Mouse (Mus musculus): ENCODE results near the gene Spaar. TPM values are rescaled to one million over a fixed set of nuclear protein-coding genes. Genes with fewer than 3 reads are reported as not detected.

Gene Spaar
- 0.33 and 0.63 TPM in 2 replicates for polyA plus RNA-seq (2015; fragmentation: Nextera tagmentation; extraction: Ambion mirVana)

GRCm38 (mm10) chr4:43729794-43730550, at the start of gene Spaar:
Spaar (plus strand) TSS chr4:43730034.
- 65% methylated on average over 14 of the region's 14 CpGs for whole genome bisulfite sequencing
- ATAC-seq (ENCODE audit: low FRiP score, low read depth) = no peak
- Histone ChIP-seq H3K27me3 (no peaks in the 10 kb centered on the region), H3K4me2 (replicated peaks) (no peak within 1 kb of the TSS), H3K36me3 (no peaks in the 10 kb centered on the region), H3K9me3 (no peaks in the 10 kb centered on the region), H3K4me3 (no peak within 1 kb of the TSS), H3K9ac (no peak within 1 kb of the TSS), H3K27ac (peak within 1 kb of the TSS; percentile 52; the same call in 1 of the 2 replicates), H3K4me1 (peaks cover 63% of the 10 kb centered on the region)

- H3K9ac ChIP-seq = no peak overlapping the region
- H3K4me3 ChIP-seq = no peak overlapping the region
- no peak for ATAC-seq (ENCODE audit: low FRiP score, low read depth)
- H3K9me3 ChIP-seq = no peaks in the 10 kb centered on the region
- no peaks in the 10 kb centered on the region for H3K27me3 ChIP-seq
- H3K4me1 ChIP-seq = no peaks in the 10 kb centered on the region
- H3K36me3 ChIP-seq = peaks cover 47% of the 10 kb centered on the region
- WGBS = 93% methylated on average over 17 of the region's 17 CpGs
- H3K4me2 ChIP-seq (replicated peaks) = no peak overlapping the region
- no peak overlapping the region for H3K27ac ChIP-seq
These were observed 39.8 kb upstream of the Spaar start for GRCm38 (mm10) chr4:43690021-43690420.

GRCm38 (mm10) chr4:43691026-43691425, 38.8 kb upstream of the Spaar start:
- H3K4me2 ChIP-seq (replicated peaks) = no peak overlapping the region
- no peak overlapping the region for H3K27ac ChIP-seq
- WGBS = 80% methylated on average over 5 of the region's 5 CpGs
- no peak for ATAC-seq (ENCODE audit: low FRiP score, low read depth)
- no peaks in the 10 kb centered on the region for H3K27me3 ChIP-seq
- no peaks in the 10 kb centered on the region for H3K9me3 ChIP-seq
- no peaks in the 10 kb centered on the region for H3K4me1 ChIP-seq
- peaks cover 37% of the 10 kb centered on the region for H3K36me3 ChIP-seq
- H3K9ac ChIP-seq = no peak overlapping the region
- H3K4me3 ChIP-seq = no peak overlapping the region

GRCm38 (mm10) chr4:43693806-43694241, 36.0 kb upstream of the Spaar start:
- H3K27me3 ChIP-seq = no peaks in the 10 kb centered on the region

DNA sequence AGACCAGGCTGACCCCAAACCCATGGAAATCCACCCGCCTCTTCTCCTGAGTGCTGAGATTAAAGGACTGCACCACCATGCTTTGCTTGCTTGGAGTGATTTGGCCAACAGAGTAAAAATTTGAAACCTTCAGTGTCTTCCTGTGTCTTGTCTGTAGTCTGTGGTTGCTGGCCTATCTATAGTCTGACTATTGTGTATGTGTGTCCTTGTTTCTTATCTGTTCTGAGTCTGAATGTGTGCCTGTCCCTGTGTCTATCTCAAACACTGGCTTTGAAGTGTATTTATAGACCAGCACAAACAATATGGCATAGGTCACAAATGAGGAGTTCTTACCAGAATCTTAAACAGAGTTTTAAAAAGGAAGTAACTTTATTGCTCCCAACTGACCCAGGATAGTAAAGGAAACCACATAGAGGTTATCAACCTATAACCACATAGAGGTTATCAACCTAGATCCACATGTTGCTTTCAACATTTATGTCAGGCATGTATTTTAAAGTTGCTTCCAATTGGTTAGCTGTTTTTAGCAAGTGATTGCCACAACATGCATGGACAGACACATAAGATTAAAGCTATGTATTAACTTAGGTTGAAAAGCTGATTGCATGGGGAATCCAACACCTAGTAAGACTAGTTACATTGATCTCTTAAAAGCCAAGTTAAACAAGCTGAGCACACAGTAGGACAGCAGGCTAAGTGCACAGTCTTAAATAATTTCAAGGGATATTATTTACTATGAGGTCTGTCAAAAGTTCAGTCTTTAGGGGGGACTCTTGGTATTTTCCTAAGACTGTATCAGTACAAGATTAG, 35.2 kb upstream of the Spaar start:
- no peak overlapping the region for H3K9ac ChIP-seq
- peaks cover 6% of the 10 kb centered on the region for H3K36me3 ChIP-seq
- H3K4me1 ChIP-seq = no peaks in the 10 kb centered on the region
- 85% methylated on average over 1 of the region's 1 CpGs for WGBS
- no peak for ATAC-seq (ENCODE audit: low FRiP score, low read depth)
- no peaks in the 10 kb centered on the region for H3K9me3 ChIP-seq
- H3K4me3 ChIP-seq = no peak overlapping the region
- no peak overlapping the region for H3K27ac ChIP-seq
- no peak overlapping the region for H3K4me2 ChIP-seq (replicated peaks)
- H3K27me3 ChIP-seq = no peaks in the 10 kb centered on the region

More at GRCm38 (mm10) chr4:43693806-43694241, 36.0 kb upstream of the Spaar start:
- no peak overlapping the region for H3K4me2 ChIP-seq (replicated peaks)
- H3K36me3 ChIP-seq = peaks cover 15% of the 10 kb centered on the region
- H3K4me3 ChIP-seq = no peak overlapping the region
- no peak for ATAC-seq (ENCODE audit: low FRiP score, low read depth)
- WGBS = 71% methylated on average over 5 of the region's 5 CpGs
- no peak overlapping the region for H3K27ac ChIP-seq
- H3K9ac ChIP-seq = no peak overlapping the region
- H3K4me1 ChIP-seq = no peaks in the 10 kb centered on the region
- no peaks in the 10 kb centered on the region for H3K9me3 ChIP-seq

DNA sequence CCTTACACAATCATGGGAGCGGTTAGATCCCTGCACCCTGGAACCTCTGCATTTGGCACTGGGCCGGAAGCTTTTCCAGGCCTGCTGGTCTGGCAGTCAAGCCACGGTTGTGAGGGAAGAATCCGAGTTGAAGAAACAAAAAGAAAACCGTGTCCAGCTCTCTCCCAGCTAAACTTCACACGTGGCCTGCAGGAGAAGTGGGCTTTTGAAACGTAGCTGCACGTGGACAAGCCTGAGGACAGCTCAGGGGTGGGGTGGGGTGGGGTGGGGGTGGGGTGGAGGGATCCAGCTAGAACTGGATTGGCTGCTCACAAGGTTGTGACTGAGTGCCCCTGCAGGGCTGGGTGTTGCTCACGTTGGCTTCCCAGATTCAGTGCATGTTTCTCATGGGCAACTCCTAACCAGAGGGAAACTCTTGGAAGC, 34.6 kb upstream of the Spaar start:
- Histone ChIP-seq H3K27ac (no peak overlapping the region), H3K4me2 (replicated peaks) (no peak overlapping the region), H3K4me3 (no peak overlapping the region), H3K36me3 (peaks cover under 1% of the 10 kb centered on the region; the same call in 1 of the 2 replicates), H3K9ac (no peak overlapping the region), H3K9me3 (no peaks in the 10 kb centered on the region), H3K4me1 (no peaks in the 10 kb centered on the region), H3K27me3 (no peaks in the 10 kb centered on the region)
- ATAC-seq (ENCODE audit: low FRiP score, low read depth) = no peak
- WGBS = 35% methylated on average over 9 of the region's 9 CpGs

DNA sequence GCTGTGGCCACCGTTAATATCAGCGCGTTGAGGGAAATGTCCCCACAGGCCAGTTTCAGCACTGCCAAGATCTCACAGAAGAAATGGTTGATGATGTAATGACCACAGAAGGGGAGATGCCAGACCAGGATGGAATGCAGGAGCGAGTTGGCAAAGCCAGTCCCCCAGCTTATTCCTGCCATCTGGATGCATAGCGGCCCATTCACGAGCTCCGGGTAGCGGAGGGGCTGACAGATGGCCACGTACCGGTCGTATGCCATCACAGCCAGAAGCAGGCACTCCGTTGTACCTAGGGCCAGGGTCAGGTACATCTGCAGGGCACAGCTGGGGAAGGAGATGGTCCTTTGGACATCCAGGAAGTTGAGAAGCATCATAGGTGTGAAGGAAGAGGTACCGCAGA, 33.3 kb upstream of the Spaar start:
- Histone ChIP-seq H3K4me1 (no peaks in the 10 kb centered on the region), H3K27ac (no peak overlapping the region), H3K4me3 (no peak overlapping the region), H3K36me3 (no peaks in the 10 kb centered on the region), H3K4me2 (replicated peaks) (no peak overlapping the region), H3K9ac (no peak overlapping the region), H3K9me3 (no peaks in the 10 kb centered on the region), H3K27me3 (no peaks in the 10 kb centered on the region)
- 89% methylated on average over 13 of the region's 13 CpGs for WGBS
- no peak for ATAC-seq (ENCODE audit: low FRiP score, low read depth)

- Histone ChIP-seq H3K27ac (no peak within 1 kb of the TSS), H3K4me1 (no peaks in the 10 kb centered on the region), H3K9ac (no peak within 1 kb of the TSS), H3K9me3 (no peaks in the 10 kb centered on the region), H3K4me2 (replicated peaks) (no peak within 1 kb of the TSS), H3K4me3 (no peak within 1 kb of the TSS), H3K27me3 (no peaks in the 10 kb centered on the region), H3K36me3 (no peaks in the 10 kb centered on the region)
- no peak for ATAC-seq (ENCODE audit: low FRiP score, low read depth)
- 79% methylated on average over 6 of the region's 6 CpGs for WGBS
These were observed 29.1 kb upstream of the Spaar start, which contains the start of gene Olfr70 for GRCm38 (mm10) chr4:43700707-43701106. Olfr70 (minus strand) TSS chr4:43700807.

DNA sequence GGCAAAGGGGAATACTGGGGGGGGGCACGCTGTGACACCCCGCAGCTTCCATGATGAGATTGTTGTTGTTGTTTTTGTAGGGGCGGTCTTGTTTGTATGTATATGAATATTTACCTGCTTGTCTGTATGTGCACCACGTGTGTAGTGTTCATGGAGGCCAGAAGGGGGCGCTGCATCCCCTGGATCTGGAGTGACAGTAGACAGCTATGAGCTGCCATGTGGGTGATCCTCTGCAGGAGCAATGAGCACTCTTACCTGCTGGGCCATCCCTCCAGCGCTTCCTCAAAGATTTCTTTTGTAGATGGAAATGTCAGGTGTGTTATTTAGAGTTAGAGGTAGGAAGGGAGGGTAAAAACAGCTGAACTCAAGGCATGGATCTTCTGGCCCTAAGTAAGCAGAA, 26.4 kb upstream of the Spaar start:
- H3K4me1 ChIP-seq = no peaks in the 10 kb centered on the region
- H3K36me3 ChIP-seq = no peaks in the 10 kb centered on the region
- H3K4me2 ChIP-seq (replicated peaks) = no peak overlapping the region
- H3K27ac ChIP-seq = no peak overlapping the region
- 72% methylated on average over 6 of the region's 6 CpGs for WGBS
- no peaks in the 10 kb centered on the region for H3K27me3 ChIP-seq
- H3K9me3 ChIP-seq = no peaks in the 10 kb centered on the region
- ATAC-seq (ENCODE audit: low FRiP score, low read depth) = no peak
- no peak overlapping the region for H3K9ac ChIP-seq
- H3K4me3 ChIP-seq = no peak overlapping the region

GRCm38 (mm10) chr4:43703851-43704250, 26.0 kb upstream of the Spaar start:
- H3K9me3 ChIP-seq = no peaks in the 10 kb centered on the region
- H3K9ac ChIP-seq = no peak overlapping the region; the same call in 1 of the 2 replicates
- ATAC-seq (ENCODE audit: low FRiP score, low read depth) = no peak
- 82% methylated on average over 8 of the region's 8 CpGs for WGBS
- no peak overlapping the region for H3K27ac ChIP-seq
- H3K36me3 ChIP-seq = no peaks in the 10 kb centered on the region
- H3K4me1 ChIP-seq = no peaks in the 10 kb centered on the region
- no peaks in the 10 kb centered on the region for H3K27me3 ChIP-seq
- no peak overlapping the region for H3K4me2 ChIP-seq (replicated peaks)
- H3K4me3 ChIP-seq = no peak overlapping the region

DNA sequence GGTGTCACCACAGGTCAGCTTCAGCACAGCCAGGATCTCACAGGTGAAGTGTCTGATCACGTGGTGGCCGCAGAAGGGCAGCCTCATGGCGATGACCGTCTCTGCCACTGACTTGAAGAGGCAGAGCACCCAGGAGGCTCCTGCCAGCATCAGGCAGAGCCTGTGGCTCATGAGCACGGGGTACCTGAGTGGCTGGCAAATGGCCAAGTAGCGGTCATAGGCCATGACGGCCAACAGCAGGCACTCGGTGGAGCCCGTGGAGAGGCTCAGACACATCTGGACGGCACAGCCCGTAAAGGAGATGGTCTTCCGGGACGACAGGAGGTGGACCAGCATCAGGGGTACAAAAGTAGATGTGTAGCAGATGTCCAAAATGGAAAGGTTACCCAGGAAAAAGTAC, 23.8 kb upstream of the Spaar start:
- WGBS = 61% methylated on average over 13 of the region's 13 CpGs
- Histone ChIP-seq H3K4me3 (no peak overlapping the region), H3K27me3 (no peaks in the 10 kb centered on the region), H3K4me2 (replicated peaks) (no peak overlapping the region), H3K9me3 (no peaks in the 10 kb centered on the region), H3K9ac (no peak overlapping the region), H3K27ac (no peak overlapping the region), H3K4me1 (no peaks in the 10 kb centered on the region), H3K36me3 (no peaks in the 10 kb centered on the region)
- no peak for ATAC-seq (ENCODE audit: low FRiP score, low read depth)

DNA sequence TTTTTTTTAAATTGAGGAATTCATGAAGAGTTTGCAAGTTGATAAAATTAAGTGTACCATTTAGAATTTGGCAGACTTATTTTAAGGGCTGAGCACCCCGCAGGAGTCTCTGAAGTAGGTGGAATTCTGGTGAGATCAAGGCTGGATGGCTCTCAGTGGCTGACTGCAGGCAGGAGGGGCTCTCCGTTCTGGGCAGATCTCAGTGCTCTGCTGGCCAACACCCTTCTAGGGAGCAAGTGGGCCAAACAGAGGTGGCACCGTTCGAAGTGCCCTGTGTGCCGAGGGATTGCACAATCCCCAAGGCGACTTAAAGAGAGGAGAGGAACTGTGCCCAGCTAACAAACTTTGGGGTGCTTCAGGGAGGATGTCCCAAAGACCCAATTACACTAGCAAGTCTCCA, 20.0 kb upstream of the Spaar start, which contains the start of gene Olfr71:
Gene Olfr71, minus strand, starts transcription at position 387 of the 400 bp plus-strand sequence.
- no peak within 1 kb of the TSS for H3K4me2 ChIP-seq (replicated peaks)
- H3K4me3 ChIP-seq = no peak within 1 kb of the TSS
- ATAC-seq (ENCODE audit: low FRiP score, low read depth) = no peak
- H3K27me3 ChIP-seq = no peaks in the 10 kb centered on the region
- no peaks in the 10 kb centered on the region for H3K36me3 ChIP-seq
- no peaks in the 10 kb centered on the region for H3K9me3 ChIP-seq
- WGBS = 71% methylated on average over 6 of the region's 6 CpGs
- H3K9ac ChIP-seq = no peak within 1 kb of the TSS
- no peak within 1 kb of the TSS for H3K27ac ChIP-seq
- peaks cover 9% of the 10 kb centered on the region for H3K4me1 ChIP-seq
